Mouse (Mus musculus) activated CD4-positive, CD25-positive, alpha-beta regulatory T cell, adult 9 weeks (primary cell): ENCODE measurements around the gene Pon1. TPM values are rescaled to one million over a fixed set of nuclear protein-coding genes. Genes with fewer than 3 reads are reported as not detected.

Source experiments
- polyA plus RNA-seq: library from polyadenylated mRNA; unstranded; fragments of 100-300 nt; shearing (Covaris generic); gene quantifications from one replicate; pipeline ENCODE4 v1.2.1, GENCODE M21; 2017

The Pon1 gene
- polyA plus RNA-seq: not detected

DNA sequence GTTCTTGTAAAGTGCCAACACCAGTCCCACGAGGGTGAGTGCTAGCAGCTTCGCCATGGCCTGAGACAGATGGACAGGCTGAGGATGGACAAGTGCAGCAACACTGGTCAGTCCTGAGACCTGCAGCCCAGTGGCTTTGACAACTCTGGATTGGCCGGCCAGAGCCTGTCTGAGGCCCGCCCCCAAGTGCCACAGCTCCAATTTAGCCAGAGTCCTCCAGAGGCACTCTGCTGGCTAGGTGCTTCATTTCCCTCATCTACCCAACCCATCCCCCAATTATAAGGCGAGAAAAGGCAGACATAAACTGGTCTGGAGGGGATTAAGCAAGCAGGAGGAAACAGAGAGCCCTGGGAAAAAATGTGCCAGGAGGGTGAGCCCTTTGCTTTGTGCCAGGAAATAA, at the start of gene Pon1:
Gene Pon1 (minus strand): TSS at position 254 of the 400 bp plus-strand sequence.

Other genes with a start within 250 kb of the Pon1 start
- 12.9 TPM for gene Pon3, start 62.3 kb upstream of the Pon1 start, polyA plus RNA-seq
- 95.6 TPM for gene Pon2, start 104.5 kb upstream of the Pon1 start, polyA plus RNA-seq
- gene Asb4, start 189.4 kb upstream of the Pon1 start, polyA plus RNA-seq: not detected